Mouse (Mus musculus) midbrain, embryonic 15.5 days (tissue): Measurements from ENCODE around the gene Fnbp1. TPM values are rescaled to one million over a fixed set of nuclear protein-coding genes. Genes with fewer than 3 reads are reported as not detected.

ENCODE experiments used
- ATAC-seq: fragments of 200-750 bp; cut with Nextera tagmentation; replicated peaks from 2 replicates; pipeline ENCODE4 v1.8.0; 2017; ENCODE audit warnings: moderate TSS enrichment
- H3K27ac ChIP-seq: fragments of 300-500 bp; sonication (generic); 2 replicates; pipeline ENCODE4 v1.5.1; 2015; ENCODE audit warnings: mild to moderate bottlenecking, inconsistent platforms
- H3K27me3 ChIP-seq: fragments of 300-500 bp; sonication (generic); replicated peaks from 2 replicates; pipeline ENCODE4 v1.6.1; 2015; ENCODE audit warnings: inconsistent platforms
- H3K36me3 ChIP-seq: fragments of 300-500 bp; sonication (generic); replicated peaks from 2 replicates; pipeline ENCODE4 v1.6.1; 2015; ENCODE audit warnings: inconsistent platforms
- H3K4me1 ChIP-seq: fragments of 300-500 bp; sonication (generic); 2 replicates; pipeline ENCODE4 v1.6.1; 2015; ENCODE audit warnings: inconsistent platforms
- H3K4me2 ChIP-seq: fragments of 300-500 bp; sonication (generic); 2 replicates; pipeline ENCODE4 v1.6.1; 2015; ENCODE audit warnings: inconsistent platforms, mild to moderate bottlenecking, moderate library complexity
- H3K4me3 ChIP-seq: fragments of 300-500 bp; sonication (generic); 2 replicates; pipeline ENCODE4 v1.5.1; 2015; ENCODE audit warnings: mild to moderate bottlenecking, inconsistent platforms
- H3K9ac ChIP-seq: fragments of 300-500 bp; sonication (generic); 2 replicates; pipeline ENCODE4 v1.6.1; 2015; ENCODE audit warnings: mild to moderate bottlenecking, inconsistent platforms
- H3K9me3 ChIP-seq: fragments of 300-500 bp; sonication (generic); 2 replicates; pipeline ENCODE4 v1.6.1; 2016; ENCODE audit warnings: inconsistent platforms
- WGBS: fragments of 180-500 bp; shearing (Covaris S2); methylation state at CpG from one replicate; pipeline ENCODE4 v1.1.7; 2015; ENCODE audit warnings: mixed read lengths; 5-methylcytosine and 5-hydroxymethylcytosine counted together
- polyA plus RNA-seq: library from polyadenylated mRNA; unstranded; fragments of >200 nt; fragmentation: Nextera tagmentation; extraction: Ambion mirVana; gene quantifications from 2 replicates; pipeline ENCODE4 v1.2.1, GENCODE M21; 2015

Gene Fnbp1
- polyA plus RNA-seq, 1 experiment from 2014 or later = 29.6 TPM

DNA sequence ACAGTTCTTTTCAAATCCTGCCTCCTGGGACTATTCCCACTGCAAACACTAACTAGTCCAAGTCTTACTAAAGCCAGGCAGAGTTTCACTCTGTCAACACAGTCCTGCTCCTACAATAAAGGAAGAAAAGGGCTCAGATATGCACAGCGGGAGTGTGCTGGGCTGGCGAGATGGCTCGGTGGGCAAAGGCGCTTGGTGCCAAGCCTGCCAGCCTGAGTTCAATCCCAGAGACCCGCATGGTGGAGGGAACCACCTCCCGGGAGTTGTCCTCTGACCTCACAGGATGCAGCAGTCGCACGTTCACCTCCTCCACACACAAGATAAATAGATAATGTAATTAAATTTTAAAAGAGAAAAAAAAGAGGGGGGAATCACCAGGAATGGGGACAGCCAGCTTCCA, 38.5 kb downstream of the Fnbp1 start:
- no peak overlapping the region for H3K9ac ChIP-seq
- H3K27me3 ChIP-seq = no peaks in the 10 kb centered on the region
- H3K36me3 ChIP-seq = no peaks in the 10 kb centered on the region
- WGBS = 78% methylated on average over 8 of the region's 8 CpGs
- no peak overlapping the region for H3K27ac ChIP-seq
- ATAC-seq = no peak
- H3K4me3 ChIP-seq = no peak overlapping the region
- H3K4me2 ChIP-seq = no peak overlapping the region
- peaks cover 14% of the 10 kb centered on the region for H3K4me1 ChIP-seq
- H3K9me3 ChIP-seq = no peaks in the 10 kb centered on the region

DNA sequence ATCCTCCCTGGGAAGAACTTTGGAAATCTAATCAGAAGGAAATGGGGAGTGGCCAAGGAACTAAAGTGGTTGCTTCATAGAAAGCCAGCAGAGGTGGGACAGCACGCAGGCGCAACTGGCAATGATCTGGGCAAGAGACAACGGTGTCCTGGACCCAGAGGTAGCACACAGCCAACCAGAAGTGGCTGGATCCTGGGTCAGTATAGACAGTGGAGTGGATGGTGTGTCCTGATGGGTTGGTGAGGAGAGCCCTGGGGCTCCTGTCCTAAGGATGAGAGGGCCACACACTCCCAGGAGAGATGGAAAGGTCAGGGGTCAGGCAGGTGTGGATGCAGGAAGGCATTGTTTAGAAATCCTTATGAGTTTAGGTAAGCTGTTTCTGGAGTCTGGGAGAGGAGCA, 40.5 kb downstream of the Fnbp1 start:
- Histone ChIP-seq H3K36me3 (no peaks in the 10 kb centered on the region), H3K9me3 (no peaks in the 10 kb centered on the region), H3K27me3 (no peaks in the 10 kb centered on the region), H3K27ac (0 out of 2 replicates have a peak overlapping the region, but pooled peaks have one; percentile 20), H3K4me2 (no peak overlapping the region), H3K9ac (no peak overlapping the region), H3K4me3 (no peak overlapping the region), H3K4me1 (no peaks in the 10 kb centered on the region; the same call in 1 of the 2 replicates)
- WGBS = 97% methylated on average over 3 of the region's 3 CpGs
- ATAC-seq = no peak

DNA sequence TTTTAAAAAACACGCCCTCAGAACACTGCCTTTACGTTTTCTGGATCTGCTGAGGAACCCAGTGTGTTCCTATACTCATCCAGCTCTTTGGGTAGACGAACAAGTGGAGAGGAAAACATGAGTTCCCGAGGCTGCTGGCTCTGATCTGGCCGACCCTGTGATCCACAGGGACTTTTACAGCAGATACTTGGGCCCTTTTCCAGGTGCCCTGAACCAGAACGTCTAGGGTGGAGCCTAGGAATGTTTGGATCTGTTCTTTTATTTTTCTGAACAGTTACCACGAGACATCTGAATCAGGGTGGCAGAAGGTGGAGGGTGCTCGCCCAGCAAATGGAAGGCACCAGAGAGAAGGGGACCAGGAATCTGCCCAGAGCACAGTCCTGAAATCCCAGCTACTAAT, 42.7 kb downstream of the Fnbp1 start:
- Histone ChIP-seq H3K27ac (no peak overlapping the region), H3K9me3 (no peaks in the 10 kb centered on the region), H3K4me3 (no peak overlapping the region), H3K27me3 (no peaks in the 10 kb centered on the region), H3K36me3 (no peaks in the 10 kb centered on the region), H3K4me1 (no peaks in the 10 kb centered on the region), H3K9ac (no peak overlapping the region), H3K4me2 (no peak overlapping the region)
- ATAC-seq = no peak
- WGBS = 77% methylated on average over 8 of the region's 8 CpGs

DNA sequence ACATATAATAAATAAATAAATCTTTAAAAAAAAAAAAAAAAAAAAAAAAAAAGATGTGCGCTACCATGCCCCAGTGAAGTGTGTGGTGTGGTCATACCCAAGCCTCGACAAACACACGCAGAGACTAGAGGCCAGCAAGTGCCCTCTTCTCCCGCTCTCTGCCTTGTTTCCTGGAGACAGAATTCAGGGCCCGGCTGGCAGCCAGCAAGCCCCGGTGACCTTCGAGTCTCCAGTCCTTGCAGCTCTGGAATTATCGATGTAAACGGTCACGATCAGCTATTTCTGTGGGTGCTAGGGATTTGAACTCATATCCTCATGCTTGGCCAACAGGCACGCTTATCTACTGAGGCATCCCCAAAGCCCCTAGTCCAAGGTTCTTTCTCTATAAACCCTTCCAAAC, 43.2 kb downstream of the Fnbp1 start:
- no peak overlapping the region for H3K27ac ChIP-seq
- 98% methylated on average over 11 of the region's 11 CpGs for WGBS
- no peak for ATAC-seq

DNA sequence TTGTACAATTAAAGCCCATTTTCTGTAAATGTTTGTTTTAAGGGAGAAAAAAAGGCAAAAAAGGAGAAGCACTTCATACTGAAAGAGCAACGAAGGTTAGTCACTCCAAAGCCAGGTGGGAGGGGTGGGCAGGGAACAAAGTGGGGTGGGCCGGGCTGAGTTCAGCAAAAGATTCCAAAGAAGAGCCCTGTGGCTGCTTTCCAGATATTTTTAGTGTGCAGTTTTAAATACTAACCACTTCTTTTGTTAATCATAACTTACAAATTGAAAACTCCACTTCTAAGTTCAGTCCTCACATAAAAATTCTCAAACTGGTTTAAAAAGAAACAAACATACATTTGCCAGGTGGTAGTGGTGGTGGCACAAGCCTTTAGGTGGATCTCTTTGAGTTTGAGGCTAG, 44.5 kb downstream of the Fnbp1 start:
- Histone ChIP-seq H3K4me2 (no peak overlapping the region), H3K9me3 (no peaks in the 10 kb centered on the region), H3K27ac (no peak overlapping the region), H3K36me3 (no peaks in the 10 kb centered on the region), H3K9ac (no peak overlapping the region), H3K4me3 (no peak overlapping the region), H3K27me3 (no peaks in the 10 kb centered on the region), H3K4me1 (no peaks in the 10 kb centered on the region)
- 92% methylated on average over 2 of the region's 2 CpGs for WGBS
- no peak for ATAC-seq

More for the DNA sequence above, 43.2 kb downstream of the Fnbp1 start:
- no peaks in the 10 kb centered on the region for H3K27me3 ChIP-seq
- H3K4me2 ChIP-seq = no peak overlapping the region
- H3K36me3 ChIP-seq = no peaks in the 10 kb centered on the region
- H3K4me3 ChIP-seq = no peak overlapping the region
- no peaks in the 10 kb centered on the region for H3K4me1 ChIP-seq
- no peaks in the 10 kb centered on the region for H3K9me3 ChIP-seq
- H3K9ac ChIP-seq = no peak overlapping the region

DNA sequence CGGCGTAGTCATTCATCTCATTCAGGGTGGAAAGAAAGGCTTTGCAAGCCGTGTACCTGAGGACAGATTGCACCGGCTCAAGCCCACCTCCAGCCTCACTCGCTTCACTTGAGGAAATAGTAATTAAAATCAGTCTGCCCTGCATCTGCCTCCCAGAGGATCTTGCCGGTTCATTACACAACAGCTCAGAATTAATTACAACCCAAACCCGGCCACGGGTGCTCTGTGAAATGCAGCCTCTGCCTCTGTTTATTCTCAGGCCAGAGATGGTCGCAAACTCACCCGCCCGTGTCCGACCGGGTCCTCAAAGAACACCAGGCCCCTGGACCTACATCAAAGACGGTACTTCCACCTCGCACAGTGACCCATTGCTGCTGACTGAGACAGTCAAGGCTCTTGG, 45.7 kb downstream of the Fnbp1 start:
- H3K27ac ChIP-seq = no peak overlapping the region
- H3K9ac ChIP-seq = no peak overlapping the region
- H3K4me2 ChIP-seq = no peak overlapping the region
- H3K36me3 ChIP-seq = no peaks in the 10 kb centered on the region
- H3K4me3 ChIP-seq = no peak overlapping the region
- H3K9me3 ChIP-seq = no peaks in the 10 kb centered on the region
- 62% methylated on average over 15 of the region's 15 CpGs for WGBS
- ATAC-seq = no peak
- H3K4me1 ChIP-seq = no peaks in the 10 kb centered on the region
- H3K27me3 ChIP-seq = no peaks in the 10 kb centered on the region

DNA sequence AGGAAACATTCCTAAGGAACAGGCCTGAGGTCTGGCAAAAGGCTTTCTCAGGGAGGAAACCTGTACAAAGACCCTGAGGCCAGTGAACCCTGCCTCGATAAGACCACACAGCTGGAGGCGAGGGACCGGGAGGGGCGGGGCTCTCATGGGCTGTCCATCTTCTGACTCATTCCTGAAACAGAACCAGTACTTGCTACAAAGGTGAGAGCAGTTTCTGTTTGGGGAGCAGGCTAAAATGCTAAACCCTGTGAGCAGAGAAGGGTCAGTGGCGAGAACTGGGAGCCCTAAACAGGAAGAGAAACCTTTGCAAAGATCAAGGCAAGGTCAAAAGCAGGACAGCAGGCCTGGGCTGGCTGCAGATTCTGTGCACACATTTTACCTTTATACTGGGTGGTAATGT, 47.2 kb downstream of the Fnbp1 start:
- WGBS = 55% methylated on average over 5 of the region's 5 CpGs

DNA sequence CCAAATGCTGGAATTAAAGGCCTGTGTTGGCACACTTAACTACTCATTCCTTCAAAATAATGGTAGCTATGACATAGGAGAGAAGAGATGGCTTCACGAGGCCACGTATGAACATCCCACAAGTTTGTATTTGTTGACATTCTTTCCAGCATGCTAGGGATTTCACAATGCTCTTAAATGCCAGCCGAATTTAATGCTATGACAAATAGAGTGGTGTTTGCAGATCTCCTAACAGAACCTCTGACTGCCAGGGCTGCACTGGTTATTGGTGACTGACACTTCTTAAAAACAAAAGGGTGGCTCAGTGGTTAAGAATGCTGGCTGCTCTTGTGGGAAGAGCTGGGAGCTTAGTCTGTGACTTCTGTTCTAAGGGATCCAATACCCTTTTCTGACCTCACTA, 48.9 kb downstream of the Fnbp1 start:
- WGBS = 94% methylated on average over 3 of the region's 3 CpGs
- H3K9me3 ChIP-seq = no peaks in the 10 kb centered on the region

More for the DNA sequence above, 47.2 kb downstream of the Fnbp1 start:
- no peak overlapping the region for H3K4me3 ChIP-seq
- no peaks in the 10 kb centered on the region for H3K27me3 ChIP-seq
- H3K9me3 ChIP-seq = no peaks in the 10 kb centered on the region
- no peak overlapping the region for H3K4me2 ChIP-seq
- no peak overlapping the region for H3K9ac ChIP-seq
- no peaks in the 10 kb centered on the region for H3K4me1 ChIP-seq
- no peak overlapping the region for H3K27ac ChIP-seq
- H3K36me3 ChIP-seq = no peaks in the 10 kb centered on the region
- no peak for ATAC-seq

DNA sequence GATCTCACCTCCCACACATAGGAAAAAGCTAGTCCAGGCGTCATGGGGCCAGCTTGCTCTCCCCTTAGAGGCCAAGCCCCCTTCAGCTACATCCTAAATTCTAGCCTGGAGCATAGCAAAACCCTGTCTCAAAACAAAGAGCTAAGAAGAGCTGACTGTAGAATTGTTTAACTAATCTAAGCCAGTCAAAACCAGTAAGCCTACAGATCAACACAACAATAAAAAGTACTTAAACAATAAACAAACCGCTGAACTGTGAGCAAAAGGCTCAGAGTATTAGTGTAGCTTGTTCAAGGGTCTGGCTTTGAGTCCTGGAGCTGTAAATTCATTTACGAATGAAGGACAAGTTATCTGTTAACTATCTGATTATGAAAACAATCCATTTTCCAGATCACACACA, 50.6 kb downstream of the Fnbp1 start:
- no peaks in the 10 kb centered on the region for H3K9me3 ChIP-seq
- H3K27ac ChIP-seq = no peak overlapping the region
- peaks cover 13% of the 10 kb centered on the region for H3K4me1 ChIP-seq
- ATAC-seq = no peak
- 55% methylated on average over 3 of the region's 3 CpGs for WGBS
- no peaks in the 10 kb centered on the region for H3K27me3 ChIP-seq
- no peak overlapping the region for H3K9ac ChIP-seq
- H3K4me2 ChIP-seq = no peak overlapping the region
- no peaks in the 10 kb centered on the region for H3K36me3 ChIP-seq
- no peak overlapping the region for H3K4me3 ChIP-seq

More for the DNA sequence above, 48.9 kb downstream of the Fnbp1 start:
- no peak overlapping the region for H3K9ac ChIP-seq
- no peak overlapping the region for H3K4me3 ChIP-seq
- ATAC-seq = no peak
- no peak overlapping the region for H3K4me2 ChIP-seq
- no peaks in the 10 kb centered on the region for H3K36me3 ChIP-seq
- no peaks in the 10 kb centered on the region for H3K27me3 ChIP-seq
- H3K27ac ChIP-seq = no peak overlapping the region
- peaks cover 7% of the 10 kb centered on the region for H3K4me1 ChIP-seq

DNA sequence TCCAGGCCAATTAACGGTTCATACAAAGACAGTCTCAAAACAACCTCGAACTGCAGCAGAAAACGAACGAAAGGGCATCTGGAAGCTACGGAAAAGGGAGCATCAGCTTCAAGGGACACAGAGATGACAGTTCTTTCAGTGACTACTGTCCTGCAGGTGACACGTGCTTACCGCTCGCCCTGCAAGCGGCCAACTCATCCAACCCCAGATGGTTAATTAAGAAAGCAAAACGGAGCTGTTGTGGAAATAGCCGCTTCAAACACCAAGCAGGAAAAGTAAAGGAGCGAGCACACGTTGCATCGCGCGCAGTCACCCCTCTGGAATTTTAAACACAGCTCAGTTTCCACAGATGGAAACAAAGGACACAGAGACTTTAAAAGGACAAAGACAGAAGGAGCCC, 52.2 kb downstream of the Fnbp1 start:
- 67% methylated on average over 16 of the region's 16 CpGs for WGBS
- Histone ChIP-seq H3K4me2 (no peak overlapping the region), H3K9ac (no peak overlapping the region)

DNA sequence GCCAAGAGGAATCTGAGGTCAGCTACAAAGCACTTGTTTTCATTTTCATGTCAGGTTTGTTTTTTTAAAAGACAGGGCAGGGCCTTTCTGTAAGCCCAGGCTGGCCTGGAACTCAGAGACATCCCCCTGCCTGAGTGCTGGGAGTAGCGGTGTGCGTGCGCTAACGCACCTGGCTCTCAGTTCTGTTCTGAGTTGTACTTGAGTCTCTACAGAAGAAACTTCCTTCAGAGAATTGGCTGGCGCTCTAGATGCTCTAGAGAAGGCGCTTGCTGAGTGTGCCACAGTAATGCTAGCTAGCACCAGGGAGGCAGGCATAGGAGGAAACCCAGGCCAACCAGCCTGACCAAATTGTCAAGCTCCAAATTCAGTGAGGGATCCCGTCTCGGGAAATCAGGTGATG, 52.9 kb downstream of the Fnbp1 start:
- Histone ChIP-seq H3K4me3 (no peak overlapping the region), H3K9me3 (no peaks in the 10 kb centered on the region), H3K4me1 (peaks cover 13% of the 10 kb centered on the region), H3K27me3 (no peaks in the 10 kb centered on the region), H3K27ac (0 out of 2 replicates have a peak overlapping the region, but pooled peaks have one; percentile 27), H3K36me3 (no peaks in the 10 kb centered on the region; the same call in 1 of the 2 replicates), H3K4me2 (no peak overlapping the region), H3K9ac (no peak overlapping the region)
- WGBS = 85% methylated on average over 8 of the region's 8 CpGs
- ATAC-seq = no peak

More for the DNA sequence above, 52.2 kb downstream of the Fnbp1 start:
- Histone ChIP-seq H3K4me1 (peaks cover 13% of the 10 kb centered on the region), H3K36me3 (no peaks in the 10 kb centered on the region), H3K27me3 (no peaks in the 10 kb centered on the region), H3K4me3 (no peak overlapping the region), H3K9me3 (no peaks in the 10 kb centered on the region), H3K27ac (no peak overlapping the region)
- ATAC-seq = no peak

DNA sequence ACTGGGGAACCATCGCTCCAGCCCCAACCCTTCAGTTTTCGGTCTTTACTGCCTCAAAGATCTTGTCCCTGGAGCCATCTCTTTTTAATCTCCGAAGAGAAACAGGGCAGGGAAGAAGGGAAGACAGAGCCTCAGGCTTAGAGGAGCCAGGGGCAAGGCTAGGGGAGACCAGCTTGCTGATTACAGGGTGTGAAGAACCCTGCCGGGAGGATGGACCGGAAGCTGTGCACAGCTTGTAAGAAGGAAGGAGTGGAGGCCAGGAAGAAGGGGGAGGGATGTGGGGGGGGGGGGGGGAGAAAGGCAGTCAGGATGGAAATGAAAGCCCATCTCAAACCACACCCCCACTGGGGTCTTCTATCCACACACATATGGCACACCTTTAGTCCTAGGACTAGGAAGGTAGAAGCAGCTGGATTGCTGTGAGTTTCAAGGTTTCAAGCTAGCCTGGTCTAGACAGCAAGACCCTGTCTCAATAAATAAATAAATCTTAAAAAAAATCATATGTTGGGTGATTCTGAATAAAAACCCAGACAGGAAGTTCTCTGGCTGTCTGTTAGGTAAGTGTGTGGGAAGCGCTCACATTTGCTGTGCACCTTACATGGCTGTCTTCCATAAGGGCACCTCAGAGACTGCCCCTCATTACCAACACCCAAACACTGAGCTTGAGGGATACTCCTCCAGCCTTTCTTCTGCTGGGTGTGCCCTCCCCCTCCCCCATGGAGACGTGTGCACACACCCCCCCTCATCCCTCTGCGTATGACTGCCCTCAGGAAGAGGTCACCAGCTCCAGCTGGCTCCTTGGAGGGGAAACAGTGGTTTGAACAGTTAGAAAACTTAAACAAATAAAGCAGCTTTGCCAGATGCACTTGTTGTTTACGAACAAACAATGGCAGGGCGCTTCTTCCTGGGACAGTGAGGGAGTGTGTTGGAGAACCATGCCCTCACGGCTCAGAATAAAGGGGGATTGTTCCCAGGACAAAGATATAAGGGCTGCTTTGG, 53.8 kb downstream of the Fnbp1 start:
- no peaks in the 10 kb centered on the region for H3K27me3 ChIP-seq
- ATAC-seq = no peak
- no peak overlapping the region for H3K4me2 ChIP-seq
- H3K36me3 ChIP-seq = no peaks in the 10 kb centered on the region; the same call in 1 of the 2 replicates
- H3K9ac ChIP-seq = no peak overlapping the region
- H3K4me3 ChIP-seq = no peak overlapping the region
- 27% methylated on average over 11 of the region's 11 CpGs for WGBS
- H3K27ac ChIP-seq = no peak overlapping the region
- peaks cover 13% of the 10 kb centered on the region for H3K4me1 ChIP-seq
- H3K9me3 ChIP-seq = no peaks in the 10 kb centered on the region

DNA sequence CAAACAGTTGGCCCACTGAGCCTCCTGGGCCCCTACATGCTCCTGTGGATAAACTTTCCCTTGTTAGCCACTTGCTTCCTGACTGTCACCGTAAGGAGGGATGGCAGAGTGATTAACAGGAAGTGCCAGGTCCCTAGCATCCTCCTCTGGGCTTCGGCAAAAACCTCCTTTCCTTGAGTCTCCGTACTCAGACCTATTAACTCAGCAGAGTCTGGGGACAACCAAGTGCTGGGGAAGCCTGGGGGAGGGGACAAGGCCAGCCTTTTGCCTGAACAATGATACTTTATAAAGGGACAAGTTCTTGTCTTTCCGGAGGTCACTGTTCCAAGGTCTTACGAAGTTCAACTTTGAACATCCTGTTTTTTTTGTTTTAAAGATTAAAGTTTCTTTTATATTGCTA, 54.7 kb downstream of the Fnbp1 start:
- H3K27ac ChIP-seq = no peak overlapping the region
- H3K4me3 ChIP-seq = no peak overlapping the region
- no peaks in the 10 kb centered on the region for H3K9me3 ChIP-seq
- H3K27me3 ChIP-seq = no peaks in the 10 kb centered on the region
- 56% methylated on average over 5 of the region's 5 CpGs for WGBS
- H3K9ac ChIP-seq = no peak overlapping the region
- ATAC-seq = no peak
- H3K4me1 ChIP-seq = peaks cover 13% of the 10 kb centered on the region
- H3K36me3 ChIP-seq = no peaks in the 10 kb centered on the region; the same call in 1 of the 2 replicates
- H3K4me2 ChIP-seq = no peak overlapping the region
